Mouse (Mus musculus): Measurements from ENCODE around the gene E2f3.

- TF ChIP-seq TAL1 (conservative IDR thresholded peaks at IDR 0.05; ENCODE audit: low read depth, low read length) (no peak), CTCF (IDR thresholded peaks at IDR 0.05; ENCODE audit: low read depth, low read length) (no peak), POLR2AphosphoS5 (IDR thresholded peaks at IDR 0.05; ENCODE audit: insufficient replicate concordance, low read depth, low read length) (no peak), GATA1 (IDR thresholded peaks at IDR 0.05; ENCODE audit: borderline replicate concordance, low read length) (no peak)
Measured at GRCm38 (mm10) chr13:29985855-29986755, at the start of gene E2f3.
